Mouse (Mus musculus) embryonic fibroblast, embryonic 13.5 days (primary cell): ENCODE measurements at regions not wholly inside any gene's neighbourhood (a gene's known extent, or its start where the extent isn't known, plus 50 kb on each side); places are given as distances from the start of the nearest gene placed in this dataset.

Experiments used
- H3K27ac ChIP-seq: 2 replicates; pipeline ENCODE4 v1.5.1; 2012; ENCODE audit warnings: low read length, control low read depth, inconsistent platforms; ENCODE audit not compliant: insufficient read depth
- H3K4me1 ChIP-seq: 2 replicates; pipeline ENCODE4 v1.6.1; 2011; ENCODE audit warnings: low read length; ENCODE audit not compliant: control insufficient read depth, insufficient read depth
- H3K4me3 ChIP-seq: 2 replicates; pipeline ENCODE4 v1.5.1; 2011; ENCODE audit warnings: mild to moderate bottlenecking, control low read depth, low read length; ENCODE audit not compliant: insufficient read depth
- CTCF ChIP-seq: IDR thresholded peaks from 2 replicates; pipeline ENCODE4 v1.5.1; 2011; ENCODE audit warnings: mild to moderate bottlenecking, control low read depth, low read length, moderate library complexity, borderline replicate concordance; ENCODE audit not compliant: insufficient read depth
- POLR2A ChIP-seq: IDR thresholded peaks from 2 replicates; pipeline ENCODE4 v1.6.1; 2011; ENCODE audit warnings: low read depth, mild to moderate bottlenecking, control low read depth, low read length, moderate library complexity

DNA sequence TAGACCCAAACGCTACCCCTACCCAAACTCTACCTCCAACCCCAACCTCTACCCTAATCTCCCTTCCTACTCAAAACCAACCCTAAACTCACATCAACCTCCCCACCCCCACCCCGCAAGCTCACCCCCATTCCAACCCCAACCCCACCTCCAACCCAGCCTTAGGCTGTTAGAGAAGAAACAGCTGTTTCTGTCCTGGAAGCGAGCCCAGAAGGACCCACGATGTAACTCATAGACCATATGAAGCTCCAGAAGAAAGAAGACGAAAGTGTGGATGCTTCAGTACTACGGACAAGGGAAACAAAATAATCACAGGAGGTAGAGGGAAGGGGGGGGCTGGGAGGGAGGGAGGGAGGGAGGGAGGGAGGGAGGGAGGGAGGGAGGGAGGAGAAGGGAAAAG lies 58.4 kb downstream of the Sox11 start:
- no peak overlapping the region for H3K4me3 ChIP-seq
- no peak for TF ChIP-seq POLR2A
- no peak for TF ChIP-seq CTCF
- no peak overlapping the region for H3K27ac ChIP-seq
- no peaks in the 10 kb centered on the region for H3K4me1 ChIP-seq

DNA sequence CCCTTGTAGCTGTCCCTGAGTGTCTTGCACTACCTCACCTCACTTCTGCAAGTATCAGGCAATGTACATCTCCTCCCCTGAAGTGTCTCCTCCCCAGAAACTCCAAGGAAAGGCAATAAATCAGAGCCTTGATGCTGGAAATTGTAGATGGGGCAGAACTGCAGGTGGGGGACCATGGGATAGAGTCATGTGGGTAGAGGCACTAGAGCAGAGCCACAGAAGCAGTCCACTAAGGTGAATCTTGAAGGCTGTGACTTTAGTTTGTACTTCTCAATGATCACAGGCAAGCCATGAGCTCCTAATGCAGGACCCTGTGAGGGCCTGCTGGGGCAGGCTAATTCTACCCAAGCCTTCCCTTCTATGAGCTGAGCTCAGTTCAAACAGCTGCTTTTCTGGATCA lies 80.4 kb downstream of the Sox11 start:
- Histone ChIP-seq H3K4me3 (no peak overlapping the region), H3K27ac (no peak overlapping the region), H3K4me1 (no peaks in the 10 kb centered on the region)
- TF ChIP-seq POLR2A = no peak
- TF ChIP-seq CTCF = no peak

DNA sequence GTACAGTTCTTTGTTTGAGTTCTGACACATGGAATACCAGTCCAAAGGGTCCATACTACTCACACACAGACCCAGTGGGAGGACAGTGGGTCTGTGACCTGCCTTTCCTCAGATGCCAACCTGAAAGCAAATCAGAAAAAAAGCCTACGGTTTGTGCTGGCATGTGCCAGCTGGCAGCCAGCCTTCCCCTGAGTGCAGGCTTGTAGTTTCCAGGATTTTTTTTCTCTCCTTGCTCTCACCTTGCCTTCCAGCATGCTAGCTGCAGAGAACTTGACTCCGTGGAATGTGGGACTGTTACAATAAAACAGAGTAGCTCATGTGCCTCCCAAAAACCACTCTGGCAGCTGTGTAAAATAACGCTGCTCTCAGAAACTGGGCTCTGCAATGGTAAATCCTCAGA lies 88.2 kb downstream of the Sox11 start:
- Histone ChIP-seq H3K4me3 (no peak overlapping the region), H3K4me1 (no peaks in the 10 kb centered on the region), H3K27ac (no peak overlapping the region)
- TF ChIP-seq POLR2A (no peak), CTCF (no peak)

DNA sequence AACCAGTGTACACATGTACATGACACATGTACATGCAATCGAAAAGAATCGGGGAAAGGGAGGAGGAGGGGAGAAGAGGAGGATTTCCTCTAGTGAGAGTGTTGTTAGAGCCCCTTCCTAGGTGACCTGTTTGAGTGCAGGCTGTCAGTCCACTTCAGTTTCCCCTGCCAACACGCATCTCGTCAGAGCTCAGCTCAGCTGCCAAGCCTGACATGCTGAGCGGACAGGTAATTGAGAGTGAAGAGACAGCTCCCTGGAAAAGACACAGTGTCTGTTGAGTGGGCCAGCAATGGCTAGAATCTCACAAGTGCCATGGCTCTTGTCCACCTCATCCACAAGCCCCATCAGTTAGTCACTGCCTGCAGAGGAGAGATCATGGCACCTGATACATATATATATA lies 90.9 kb downstream of the Sox11 start:
- TF ChIP-seq POLR2A (no peak), CTCF (no peak)
- H3K4me1 ChIP-seq = no peaks in the 10 kb centered on the region
- H3K4me3 ChIP-seq = no peak overlapping the region
- no peak overlapping the region for H3K27ac ChIP-seq

DNA sequence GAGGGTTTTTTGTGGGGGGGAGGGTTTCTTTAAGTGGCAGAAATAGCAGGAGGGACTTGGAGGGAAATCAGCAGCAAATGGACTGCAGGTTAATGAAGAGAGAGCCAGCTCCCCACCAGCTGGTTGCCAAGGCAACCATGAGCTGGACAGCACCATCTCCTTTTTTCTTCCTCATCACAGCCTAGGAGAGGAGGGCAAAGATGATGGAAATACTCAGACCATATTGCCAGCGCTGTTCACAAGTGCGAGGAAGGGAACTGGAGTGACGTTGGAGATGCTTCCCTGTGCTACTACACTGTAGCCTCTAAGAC lies 93.9 kb downstream of the Sox11 start:
- no peak overlapping the region for H3K27ac ChIP-seq
- H3K4me3 ChIP-seq = no peak overlapping the region
- TF ChIP-seq POLR2A (no peak), CTCF (no peak)
- H3K4me1 ChIP-seq = no peaks in the 10 kb centered on the region

DNA sequence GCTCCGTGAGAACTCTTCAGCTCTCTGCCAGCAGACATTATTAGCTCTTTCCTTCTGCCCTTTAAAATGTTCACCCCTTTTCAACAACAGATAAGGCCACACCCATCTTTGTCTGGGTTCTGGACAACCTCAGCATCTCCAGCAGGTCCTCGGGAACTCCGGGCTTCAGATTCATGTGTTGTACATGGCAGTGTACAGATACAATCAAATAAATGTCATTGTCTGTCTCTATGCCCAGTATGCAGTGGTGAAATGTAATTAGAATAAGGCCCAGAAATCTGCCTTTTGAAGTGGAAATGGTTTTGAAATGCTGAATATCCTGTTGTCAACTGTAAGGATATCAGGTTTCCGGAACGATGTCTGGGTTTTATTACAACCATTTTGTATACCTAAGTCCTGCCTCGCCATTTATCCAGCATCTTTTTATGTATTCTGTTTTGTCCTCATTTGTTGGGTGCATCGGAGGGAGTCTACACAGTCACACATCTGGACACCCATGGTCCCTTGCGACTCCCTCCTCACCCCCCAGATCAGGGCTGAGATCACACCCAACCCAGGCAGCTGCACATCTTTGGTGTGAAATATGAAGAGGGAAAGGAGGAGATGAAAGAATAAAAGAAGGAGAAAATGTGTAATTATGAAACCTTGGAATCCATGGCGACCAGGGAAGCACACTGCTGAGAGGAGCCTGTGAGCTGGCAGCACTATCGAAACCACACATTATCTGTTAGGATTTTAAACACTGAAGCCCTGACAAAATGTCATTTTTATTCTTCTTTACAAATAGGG lies 94.4 kb downstream of the Sox11 start:
- H3K4me3 ChIP-seq = no peak overlapping the region
- TF ChIP-seq CTCF (no peak), POLR2A (no peak)
- H3K4me1 ChIP-seq = no peaks in the 10 kb centered on the region
- no peak overlapping the region for H3K27ac ChIP-seq

DNA sequence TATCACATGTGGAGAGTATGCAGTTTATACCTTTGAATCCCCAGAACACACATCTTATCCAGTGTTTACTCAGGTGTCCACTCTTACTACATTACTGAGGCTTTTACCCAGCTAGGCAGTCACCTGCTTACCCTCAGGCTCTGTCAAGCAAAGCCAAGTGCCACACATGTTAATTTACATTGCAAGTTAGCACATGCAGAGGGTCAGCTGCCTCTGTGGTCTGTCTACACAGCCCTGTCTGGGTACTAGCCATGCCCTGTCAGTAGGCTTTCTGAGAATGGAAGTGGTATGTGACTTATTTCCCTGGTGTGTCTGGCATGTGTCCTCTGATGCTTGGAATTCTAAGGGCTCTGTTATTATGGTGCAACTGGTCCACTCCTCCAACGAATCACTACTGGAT lies 106.6 kb downstream of the Sox11 start:
- no peak overlapping the region for H3K27ac ChIP-seq
- no peaks in the 10 kb centered on the region for H3K4me1 ChIP-seq
- no peak for TF ChIP-seq POLR2A
- TF ChIP-seq CTCF = no peak
- no peak overlapping the region for H3K4me3 ChIP-seq

DNA sequence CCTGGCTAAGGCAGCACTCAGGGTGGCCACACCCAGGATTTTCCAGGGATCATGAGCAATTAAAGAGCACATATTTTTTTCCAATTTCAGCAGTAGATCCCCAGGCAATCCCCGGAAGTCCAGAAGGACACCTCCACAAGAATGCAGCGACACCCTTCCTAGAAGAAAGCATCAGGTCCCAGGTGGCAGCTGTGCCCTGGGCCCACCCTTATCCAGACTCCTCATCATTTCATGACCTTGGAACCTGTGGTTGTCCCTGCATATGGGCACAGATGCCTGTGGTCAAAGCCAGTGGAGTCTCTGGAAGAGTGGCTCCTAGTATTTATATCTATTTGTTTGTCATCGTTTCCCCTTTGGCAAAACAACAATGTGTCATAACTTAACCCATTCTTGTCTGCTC lies 120.8 kb downstream of the Sox11 start:
- Histone ChIP-seq H3K4me1 (no peaks in the 10 kb centered on the region), H3K27ac (no peak overlapping the region), H3K4me3 (no peak overlapping the region)
- TF ChIP-seq POLR2A (no peak), CTCF (no peak)

DNA sequence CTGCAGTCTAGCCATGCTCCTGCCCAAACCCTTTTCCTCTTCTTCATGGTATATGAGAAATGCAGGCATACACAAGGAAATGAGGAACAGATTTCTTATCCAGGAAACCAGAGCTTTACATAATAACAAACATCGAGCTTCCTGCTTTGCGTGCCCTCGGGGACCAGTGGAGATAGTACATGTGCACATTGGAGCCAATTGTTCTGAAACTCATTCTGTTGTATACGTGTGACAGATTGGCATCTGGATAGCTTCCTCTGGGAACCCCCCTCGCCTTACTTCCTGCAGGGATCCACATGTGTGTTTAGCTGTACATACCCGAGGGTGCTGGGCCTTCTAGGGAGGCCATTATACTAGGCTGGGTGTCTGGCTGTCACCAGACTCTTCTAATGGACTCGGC lies 141.2 kb downstream of the Sox11 start:
- Histone ChIP-seq H3K27ac (no peak overlapping the region), H3K4me1 (no peaks in the 10 kb centered on the region), H3K4me3 (no peak overlapping the region)
- no peak for TF ChIP-seq POLR2A

DNA sequence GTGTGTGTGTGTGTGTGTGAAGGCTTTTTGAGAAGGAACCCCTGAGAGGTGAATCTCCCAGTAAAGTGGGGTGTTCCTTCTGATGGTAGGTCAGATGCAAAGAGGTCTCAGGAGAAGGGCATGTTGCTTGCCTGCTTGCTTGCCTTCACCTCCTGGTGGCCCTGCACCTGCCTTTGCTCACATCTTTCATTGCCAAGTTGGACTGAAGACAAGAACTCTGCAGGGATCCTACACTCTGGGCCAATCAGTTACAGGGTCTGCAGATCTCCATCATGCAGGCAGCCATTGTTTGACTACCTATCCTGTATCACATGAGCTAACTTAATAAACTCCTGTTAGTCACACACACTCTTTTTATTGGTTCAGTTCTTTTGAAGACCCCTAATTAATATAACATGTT lies 148.4 kb downstream of the Sox11 start:
- no peak overlapping the region for H3K27ac ChIP-seq
- TF ChIP-seq POLR2A = no peak
- no peak overlapping the region for H3K4me3 ChIP-seq
- no peaks in the 10 kb centered on the region for H3K4me1 ChIP-seq

DNA sequence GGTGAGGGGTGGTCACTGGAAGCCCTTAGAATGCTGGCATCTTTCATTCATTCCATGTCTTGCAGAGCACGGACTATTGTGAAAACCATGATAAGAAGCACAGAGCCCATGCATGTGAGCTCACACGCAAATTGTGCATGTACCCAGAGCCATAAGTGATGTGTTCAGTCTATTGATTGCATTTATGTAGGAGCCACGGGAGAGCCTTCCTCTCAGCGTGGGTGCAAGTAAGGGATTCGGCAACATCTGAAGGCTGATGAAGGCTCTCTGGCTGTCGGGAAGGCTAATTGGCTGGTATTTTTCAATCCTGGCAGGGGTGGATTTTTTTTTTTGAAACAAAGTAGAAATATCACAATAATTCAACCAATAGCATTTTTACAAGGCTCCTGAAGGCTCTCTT lies 150.5 kb downstream of the Sox11 start:
- no peaks in the 10 kb centered on the region for H3K4me1 ChIP-seq
- H3K4me3 ChIP-seq = no peak overlapping the region
- no peak for TF ChIP-seq CTCF
- TF ChIP-seq POLR2A = no peak
- no peak overlapping the region for H3K27ac ChIP-seq
